Mouse (Mus musculus): Measurements from ENCODE around the gene Rev3l.
A peak's percentile ranks its signal among the peaks of the same experiment; 100 is the strongest.
"Not testable (repeated sequence)": the region's sequence is repeated elsewhere in the genome, so short reads cannot be mapped to it uniquely, and the experiment has no call there.

The Rev3l gene

DNA sequence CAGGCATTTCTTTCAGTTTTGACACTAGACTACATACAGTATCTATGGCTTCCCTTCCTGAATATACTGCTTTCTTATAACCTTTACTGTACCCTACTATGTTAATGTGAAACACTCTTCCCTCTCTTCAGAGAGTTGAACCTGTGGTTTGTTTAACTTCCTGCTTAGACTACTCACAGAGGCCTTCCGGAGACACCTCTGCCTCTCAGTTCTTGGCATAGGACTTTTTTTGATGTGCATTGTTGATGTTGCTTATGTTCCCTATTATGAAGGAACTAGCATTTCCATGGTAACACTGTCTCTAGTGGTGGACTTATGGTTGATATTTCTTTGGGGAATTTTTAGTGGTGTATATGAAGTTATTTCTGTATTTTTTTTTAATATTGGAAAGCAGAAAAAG lies 61.4 kb downstream of the Rev3l start:
- no peak for DNase-seq

DNA sequence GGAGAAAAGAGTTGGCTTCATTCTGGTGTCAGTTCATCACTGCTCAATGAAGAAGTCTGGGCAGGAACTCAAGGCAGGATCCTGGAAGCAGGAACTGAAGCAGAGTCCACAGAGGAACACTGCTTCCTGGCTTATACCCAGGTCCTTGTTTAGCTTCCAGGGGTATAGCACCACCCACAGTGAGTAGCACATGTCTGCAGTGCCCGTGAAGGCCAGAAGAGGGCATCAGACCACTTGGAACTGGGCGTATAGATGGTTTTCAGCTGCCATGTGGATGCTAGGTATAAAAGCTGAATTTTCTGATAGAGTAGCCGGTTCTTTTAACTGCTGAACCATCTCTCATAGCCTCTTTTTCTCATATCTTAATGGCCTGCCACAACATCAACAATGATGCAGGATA lies 79.6 kb downstream of the Rev3l start:
- DNase-seq, result peak; percentile 13 to 18

DNA sequence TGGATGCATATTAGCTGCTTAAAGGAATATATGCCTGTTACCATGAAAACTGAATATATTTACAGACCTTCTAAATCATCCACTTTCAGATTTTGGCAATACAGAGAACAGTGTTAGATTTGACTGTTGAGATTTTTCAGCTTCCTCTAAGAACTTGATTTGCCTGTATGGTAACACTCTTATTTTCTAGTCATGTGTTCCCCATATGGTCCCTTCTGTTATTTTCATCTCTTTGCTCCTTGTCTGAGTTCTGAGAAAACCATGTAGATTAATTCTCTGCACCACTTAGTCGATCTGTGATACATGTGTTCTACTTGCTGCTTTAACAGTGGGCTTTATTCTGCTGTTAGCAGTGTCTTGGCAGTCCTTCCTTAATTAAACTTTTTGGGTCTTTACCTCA lies 110.7 kb downstream of the Rev3l start:
- no peak for DNase-seq

DNA sequence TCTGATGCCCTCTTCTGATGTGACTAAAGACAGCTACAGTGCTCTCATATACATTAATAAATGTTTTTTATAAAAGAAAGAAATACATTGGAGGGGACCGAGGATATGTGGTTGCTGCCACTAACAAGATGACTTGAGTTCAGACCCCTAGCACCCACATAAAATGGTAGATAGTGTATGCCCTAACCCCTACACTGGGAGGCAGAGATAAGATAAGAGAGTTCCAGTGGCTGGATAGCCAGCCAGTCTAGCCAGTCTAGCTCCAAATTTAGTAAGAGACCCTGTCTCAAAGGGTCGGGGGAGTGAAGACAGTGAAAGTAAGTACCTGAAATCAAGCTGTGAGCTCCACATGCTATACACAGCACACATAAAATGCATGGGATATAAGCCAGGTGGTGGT lies 133.6 kb downstream of the Rev3l start:
- DNase-seq, result no peak

DNA sequence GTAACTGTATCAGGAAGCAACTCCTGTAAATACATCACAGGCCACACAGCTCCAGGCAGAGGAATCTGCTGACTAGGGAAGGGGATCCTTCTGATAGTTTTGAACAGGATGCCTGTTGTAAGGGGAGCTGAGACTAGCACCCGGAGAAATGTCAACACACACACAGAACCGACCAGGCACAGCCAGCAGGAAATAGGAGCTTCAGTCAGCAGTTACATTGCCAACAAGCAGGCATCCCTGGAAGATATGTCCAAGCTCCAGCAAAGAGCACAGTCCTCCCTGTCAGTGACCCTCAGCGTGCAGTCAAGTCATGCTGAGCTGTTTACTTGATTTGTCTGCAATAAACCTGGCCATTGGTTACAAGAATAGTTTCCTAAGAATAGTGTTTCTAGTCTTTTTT lies 156.7 kb downstream of the Rev3l start:
- DNase-seq, result no peak

DNA sequence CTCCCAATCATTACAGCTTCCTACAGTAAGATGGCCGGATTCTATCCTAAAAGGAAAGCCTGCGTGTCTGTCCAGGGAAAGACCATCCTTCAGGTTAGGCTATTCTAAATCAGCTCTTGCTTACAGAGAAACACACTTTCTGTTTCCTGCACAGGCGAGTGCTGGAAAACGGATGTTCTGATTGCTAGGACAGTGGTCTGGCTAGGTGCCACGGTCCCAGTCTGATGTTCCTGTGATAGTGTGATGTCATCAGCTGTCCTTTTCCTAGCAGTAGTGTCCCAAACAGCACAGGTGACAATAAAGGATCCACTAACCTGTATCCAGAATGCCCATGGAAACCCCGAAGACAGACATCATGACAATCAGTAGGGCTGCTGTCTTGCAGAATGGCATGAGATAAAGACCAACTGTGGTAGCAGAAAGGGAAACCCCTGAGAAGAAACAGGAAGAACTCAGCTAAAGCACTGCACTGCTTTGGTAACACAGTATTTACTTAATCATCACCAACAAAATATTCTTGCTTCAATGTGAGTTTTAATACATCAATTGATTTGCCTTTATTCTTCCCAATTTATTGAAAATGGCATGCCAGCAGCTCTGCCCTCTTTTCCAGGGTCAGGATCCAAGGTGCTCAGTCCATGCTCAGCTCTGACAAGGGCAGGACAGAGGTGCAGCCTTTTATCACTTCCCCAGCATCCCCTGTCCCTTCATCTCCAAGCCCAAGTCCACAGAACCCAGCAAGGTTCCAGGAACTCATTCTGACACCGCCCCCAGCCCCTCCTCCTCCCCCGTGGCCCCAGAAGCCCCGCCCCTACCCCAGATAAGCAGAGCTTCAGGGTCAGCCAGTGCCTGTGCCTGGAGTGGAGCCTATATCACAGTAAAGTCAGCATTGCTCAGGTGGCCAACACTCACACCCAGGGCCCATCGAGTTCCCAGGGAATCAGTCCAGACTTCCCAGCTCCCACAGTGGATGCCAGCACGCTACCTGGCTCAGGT lies 162.1 kb downstream of the Rev3l start:
- no peak for DNase-seq

DNA sequence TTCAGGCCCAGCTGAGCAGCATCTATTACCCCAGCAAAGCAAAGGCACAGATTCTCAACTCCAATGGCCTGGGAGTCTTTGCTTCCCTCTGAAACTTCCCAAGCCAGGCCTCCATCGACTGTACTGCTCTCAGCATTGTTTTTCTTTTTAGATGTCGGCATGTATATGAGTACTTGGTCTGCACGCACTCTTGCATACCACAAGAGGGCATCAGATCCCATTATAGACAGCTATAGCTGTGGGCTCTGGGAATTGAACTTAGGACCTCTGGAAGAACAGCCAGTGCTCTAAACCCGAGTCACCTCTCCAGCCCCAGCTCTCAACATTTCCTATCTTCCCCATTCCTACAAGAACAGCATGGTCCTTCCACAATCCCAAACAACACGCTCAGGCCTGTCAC lies 164.6 kb downstream of the Rev3l start:
- no peak for DNase-seq

DNA sequence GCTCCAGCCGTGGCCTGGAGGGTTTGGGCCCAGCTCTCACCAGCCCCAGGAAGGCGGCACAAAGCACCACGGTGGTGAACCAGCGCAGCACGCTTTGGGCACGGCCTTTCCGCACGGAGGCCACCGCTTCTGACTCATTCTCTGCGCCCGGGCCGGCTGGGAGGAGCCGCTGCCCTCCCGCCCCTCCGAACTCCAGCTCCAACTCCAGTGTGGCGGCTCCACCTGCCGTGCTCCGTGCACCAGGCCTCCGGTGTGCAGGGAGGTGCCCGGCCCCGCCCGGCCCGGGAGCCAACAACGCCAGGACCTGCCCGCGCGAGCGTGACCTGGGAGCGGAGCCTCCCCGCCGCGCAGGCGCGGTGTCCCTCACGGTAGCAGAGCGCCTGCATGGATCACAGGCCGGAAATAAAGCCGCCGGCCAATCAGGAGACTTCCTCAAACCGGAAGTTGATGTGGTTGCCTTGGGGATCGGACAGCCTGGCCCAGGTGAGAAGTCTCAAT lies 167.0 kb downstream of the Rev3l start, which contains the start of gene Mfsd4b4:
Mfsd4b4 (minus strand) TSS at position 365 of the 498 bp plus-strand sequence.
- DNase-seq, result peak; percentile 90 to 91

DNA sequence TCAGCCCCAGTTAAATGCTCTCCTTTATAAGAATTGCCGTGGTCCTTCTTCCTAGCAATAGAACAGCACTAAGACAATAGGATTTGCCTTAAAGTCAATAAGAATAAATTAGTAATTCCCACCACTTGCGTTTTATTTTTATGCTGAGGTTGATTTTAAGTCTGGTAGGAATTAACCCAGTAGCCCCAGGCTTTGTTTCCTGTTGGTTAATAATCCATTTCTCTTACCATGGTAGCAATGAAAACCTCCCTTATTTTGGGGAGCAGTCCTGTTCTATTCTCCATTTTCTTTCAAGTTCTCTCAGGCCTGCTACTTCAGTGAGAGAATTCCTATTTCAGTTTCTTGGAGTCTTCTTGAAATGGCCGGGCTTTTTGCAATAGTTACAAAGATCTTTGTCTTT lies 172.3 kb downstream of the Rev3l start:
- DNase-seq, result no peak

DNA sequence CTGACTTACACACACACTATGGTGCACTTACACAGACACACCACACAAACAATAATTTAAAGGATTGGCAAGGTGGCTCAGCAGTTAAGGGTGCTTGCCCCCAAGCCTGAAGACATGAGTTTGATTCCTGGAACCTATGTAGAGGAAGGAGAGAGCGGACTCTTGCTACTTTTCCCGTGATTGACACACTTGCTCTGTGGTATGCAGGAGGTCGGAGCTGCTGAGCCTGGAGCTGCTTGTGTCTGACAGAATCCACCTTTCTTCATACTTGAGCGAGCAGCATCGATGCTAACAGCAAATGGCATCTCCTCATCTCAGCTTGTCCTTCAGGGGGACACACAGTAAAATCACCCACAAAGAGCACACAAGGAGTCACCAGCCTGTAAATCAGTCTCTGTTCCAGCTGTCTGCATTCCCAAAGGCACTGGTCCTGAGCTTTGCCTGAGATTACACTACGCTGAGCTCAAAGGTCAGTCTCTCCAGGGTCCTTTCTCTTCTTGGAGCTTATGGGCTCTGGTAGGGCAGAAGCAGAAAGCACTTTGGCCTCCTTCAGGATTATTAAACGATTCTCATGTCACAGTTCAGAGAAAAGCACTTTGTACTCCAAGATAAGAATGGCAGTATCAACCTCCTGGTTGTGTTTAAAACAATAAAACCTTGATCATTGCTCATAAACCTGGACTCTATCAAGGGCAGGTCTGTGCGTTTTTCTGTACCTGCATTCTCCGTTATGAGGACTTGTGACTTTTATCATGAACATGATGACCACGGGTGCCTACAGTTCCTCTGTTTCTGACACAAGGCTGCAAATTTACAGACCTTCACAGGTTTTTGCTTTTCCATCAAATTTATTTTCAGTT lies 175.1 kb downstream of the Rev3l start:
- DNase-seq, result no peak

DNA sequence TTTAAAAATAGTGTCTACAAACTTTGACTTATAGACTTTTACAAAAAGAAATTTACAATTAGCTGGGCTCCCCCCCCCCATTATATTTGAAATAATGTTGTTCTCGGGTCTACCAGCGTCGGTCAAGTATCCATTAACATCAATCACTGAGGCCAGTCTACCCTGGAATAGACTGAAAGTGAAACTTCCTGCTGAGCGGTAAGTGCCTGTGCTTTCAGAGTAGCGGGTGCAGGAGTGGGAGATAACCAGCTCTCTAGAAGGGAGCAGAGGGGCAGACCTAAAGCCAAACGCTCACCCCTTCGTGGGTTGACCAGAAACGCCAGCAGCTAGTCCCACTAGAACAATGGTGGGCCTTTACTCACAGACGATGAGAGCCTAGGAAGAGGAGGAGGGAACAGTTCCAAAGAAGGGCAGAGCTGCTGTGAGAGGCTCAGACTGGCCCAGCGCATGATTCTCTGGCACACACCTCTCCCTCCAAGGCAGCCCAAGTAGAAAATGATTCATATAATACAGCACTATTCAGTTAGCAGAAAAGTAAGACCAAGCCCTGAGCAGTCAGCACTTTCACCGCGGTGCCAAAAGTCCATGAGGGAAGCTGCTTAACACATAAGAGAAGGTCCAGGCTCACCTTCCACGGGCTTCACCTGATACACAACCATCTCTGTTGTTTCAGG lies 177.0 kb downstream of the Rev3l start:
- DNase-seq, result no peak

DNA sequence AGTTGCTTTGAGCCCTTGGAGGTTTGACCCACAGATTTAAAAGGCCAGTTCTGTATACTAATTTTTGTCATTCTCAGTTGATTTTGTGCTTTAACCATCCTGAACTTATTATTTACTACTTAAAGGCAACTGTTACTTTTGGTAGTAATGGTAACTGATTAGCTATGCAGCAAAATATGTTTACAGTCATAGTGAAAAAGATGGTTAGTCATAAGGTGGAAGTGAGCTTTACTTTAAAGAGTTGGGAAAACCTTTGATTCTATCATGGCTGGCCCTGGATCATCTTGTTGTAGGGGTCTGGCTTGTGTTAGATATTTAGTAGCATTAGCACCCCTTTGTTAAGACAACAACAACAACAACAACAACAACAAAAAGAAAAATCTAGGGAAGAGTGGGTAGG lies 180.7 kb downstream of the Rev3l start:
- DNase-seq, result no peak

DNA sequence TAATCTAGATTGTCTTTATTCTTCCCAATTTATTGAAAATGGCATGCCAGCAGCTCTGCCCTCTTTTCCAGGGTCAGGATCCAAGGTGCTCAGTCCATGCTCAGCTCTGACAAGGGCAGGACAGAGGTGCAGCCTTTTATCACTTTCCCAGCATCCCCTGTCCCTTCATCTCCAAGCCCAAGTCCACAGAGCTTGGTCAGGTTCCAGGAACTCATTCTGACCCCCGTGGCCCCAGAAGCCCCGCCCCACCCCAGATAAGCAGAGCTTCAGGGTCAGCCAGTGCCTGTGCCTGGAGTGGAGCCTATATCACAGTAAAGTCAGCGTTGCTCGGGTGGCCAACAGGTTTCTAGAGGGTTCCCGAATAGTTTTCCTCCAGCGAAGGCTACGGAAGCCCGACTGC lies 192.6 kb downstream of the Rev3l start:
- DNase-seq, result not testable (repeated sequence)
